Mouse (Mus musculus): ENCODE results near the gene Lrrfip1. TPM values are rescaled to one million over a fixed set of nuclear protein-coding genes. Genes with fewer than 3 reads are reported as not detected.

The Lrrfip1 gene
- polyA plus RNA-seq, 1 experiment from 2014 or later, result 30.0 TPM

DNA sequence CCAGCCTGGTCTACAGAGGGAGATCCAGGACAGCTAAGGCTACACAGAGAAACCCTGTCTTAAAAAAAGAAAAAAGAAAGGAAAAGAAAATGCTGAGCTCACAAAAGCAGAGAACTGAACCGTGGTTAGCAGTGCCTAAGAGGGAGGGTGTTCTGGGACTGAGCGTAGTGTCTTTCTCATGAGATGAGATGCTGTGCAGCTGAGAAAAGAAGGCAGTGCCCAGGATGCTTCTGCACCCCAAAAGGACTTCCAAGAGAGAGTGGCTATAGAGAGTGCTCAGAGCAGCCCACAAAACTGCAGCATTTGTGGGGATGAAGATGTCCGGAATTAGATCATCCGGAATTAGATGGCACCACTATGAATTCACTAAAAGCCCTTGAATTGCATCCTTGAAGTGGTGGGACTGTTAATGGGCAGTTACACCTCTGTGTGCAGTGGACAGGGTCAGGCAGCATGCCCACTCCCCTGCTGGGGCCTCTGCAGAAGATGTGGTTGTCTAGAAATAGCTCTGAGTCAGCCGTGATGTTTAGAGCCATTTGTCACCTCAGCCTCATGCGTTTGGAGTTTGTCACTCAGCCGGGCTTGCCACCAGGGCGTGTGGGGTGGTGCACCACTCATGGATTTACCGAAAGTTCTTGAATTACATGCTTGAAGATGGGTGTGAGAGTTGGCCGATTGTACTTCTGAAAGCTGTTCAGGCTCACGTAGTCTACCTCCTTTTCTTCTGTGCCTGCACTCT is 23.8 kb downstream of the Lrrfip1 start:
- no peaks in the 10 kb centered on the region for H3K36me3 ChIP-seq (replicated peaks; ENCODE audit: control insufficient read depth, insufficient read depth, low read depth, low read length)
- 89% methylated on average over 11 of the region's 11 CpGs for WGBS
- no peaks in the 10 kb centered on the region for H3K4me1 ChIP-seq (ENCODE audit: control insufficient read depth, insufficient read depth, low read length)
- H3K9ac ChIP-seq (replicated peaks; ENCODE audit: low read length), result no peak overlapping the region
- H3K4me2 ChIP-seq (ENCODE audit: low read depth, low read length), result no peak overlapping the region
- ATAC-seq (replicated peaks; ENCODE audit: insufficient number of reproducible peaks, low FRiP score, low TSS enrichment, low read depth) (no peak), DNase-seq (ENCODE audit: low spot score) (no peak)
- H3K27me3 ChIP-seq (ENCODE audit: control insufficient read depth, insufficient read depth, low read length), result no peaks in the 10 kb centered on the region
- no peak overlapping the region for H3K27ac ChIP-seq (replicated peaks; ENCODE audit: low read depth, low read length)
- no peaks in the 10 kb centered on the region; the same call in 1 of the 2 replicates for H3K9me3 ChIP-seq (replicated peaks; ENCODE audit: control insufficient read depth, low read length)
- no peak overlapping the region for H3K4me3 ChIP-seq (ENCODE audit: low read depth, low read length)

DNA sequence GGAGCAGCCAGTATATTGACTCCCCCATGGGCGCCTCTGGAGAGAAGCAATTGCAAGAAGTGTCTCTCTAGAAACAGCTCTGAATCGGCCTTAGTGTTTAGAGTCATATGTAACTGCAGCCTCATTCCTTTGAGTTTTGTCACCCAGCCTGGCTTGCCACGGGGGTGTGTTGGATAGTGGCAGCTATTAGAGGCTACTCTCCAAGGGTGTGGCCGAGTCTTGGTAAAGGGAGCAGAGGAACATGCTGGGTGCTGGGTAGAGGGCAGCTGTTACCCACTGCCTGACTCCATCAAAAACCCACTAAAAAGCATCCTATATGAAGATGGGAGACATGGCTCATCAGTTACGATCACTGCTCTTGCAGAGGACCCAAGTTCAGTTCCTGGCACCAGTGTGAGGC is 24.7 kb downstream of the Lrrfip1 start:
- WGBS, result 75% methylated on average over 5 of the region's 5 CpGs
- Histone ChIP-seq H3K36me3 (replicated peaks; ENCODE audit: control insufficient read depth, insufficient read depth, low read depth, low read length) (no peaks in the 10 kb centered on the region), H3K27ac (replicated peaks; ENCODE audit: low read depth, low read length) (no peak overlapping the region), H3K27me3 (ENCODE audit: control insufficient read depth, insufficient read depth, low read length) (no peaks in the 10 kb centered on the region), H3K4me3 (ENCODE audit: low read depth, low read length) (no peak overlapping the region), H3K9ac (replicated peaks; ENCODE audit: low read length) (no peak overlapping the region), H3K4me1 (ENCODE audit: control insufficient read depth, insufficient read depth, low read length) (no peaks in the 10 kb centered on the region), H3K4me2 (ENCODE audit: low read depth, low read length) (no peak overlapping the region), H3K9me3 (replicated peaks; ENCODE audit: control insufficient read depth, low read length) (no peaks in the 10 kb centered on the region; the same call in 1 of the 2 replicates)
- ATAC-seq (replicated peaks; ENCODE audit: insufficient number of reproducible peaks, low FRiP score, low TSS enrichment, low read depth) (no peak), DNase-seq (ENCODE audit: low spot score) (no peak)

DNA sequence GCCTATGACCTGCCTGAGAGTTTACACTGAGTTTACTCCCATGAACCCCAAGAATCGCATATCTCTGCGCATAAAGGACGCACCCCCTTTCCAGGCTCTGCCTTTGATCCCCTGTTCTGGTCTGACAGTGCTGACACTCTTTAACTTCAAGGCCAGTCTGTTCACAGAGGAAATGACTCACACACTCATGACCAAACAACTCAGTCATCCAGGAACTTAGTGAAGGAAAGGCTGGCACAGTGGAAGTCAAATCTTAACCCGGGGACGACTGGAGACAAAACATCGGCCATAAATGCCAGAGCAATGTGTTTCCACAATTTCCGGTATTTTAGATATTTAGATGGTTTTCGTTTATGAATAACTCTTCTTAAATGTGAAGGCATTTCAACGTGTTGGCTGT is 25.4 kb downstream of the Lrrfip1 start:
- ATAC-seq (replicated peaks; ENCODE audit: insufficient number of reproducible peaks, low FRiP score, low TSS enrichment, low read depth) (no peak), DNase-seq (ENCODE audit: low spot score) (no peak)
- H3K9ac ChIP-seq (replicated peaks; ENCODE audit: low read length), result no peak overlapping the region
- H3K4me2 ChIP-seq (ENCODE audit: low read depth, low read length), result no peak overlapping the region
- no peak overlapping the region for H3K27ac ChIP-seq (replicated peaks; ENCODE audit: low read depth, low read length)
- no peaks in the 10 kb centered on the region; the same call in 1 of the 2 replicates for H3K9me3 ChIP-seq (replicated peaks; ENCODE audit: control insufficient read depth, low read length)
- H3K4me1 ChIP-seq (ENCODE audit: control insufficient read depth, insufficient read depth, low read length), result no peaks in the 10 kb centered on the region
- H3K4me3 ChIP-seq (ENCODE audit: low read depth, low read length), result no peak overlapping the region
- no peaks in the 10 kb centered on the region for H3K36me3 ChIP-seq (replicated peaks; ENCODE audit: control insufficient read depth, insufficient read depth, low read depth, low read length)
- WGBS, result 88% methylated on average over 9 of the region's 9 CpGs
- H3K27me3 ChIP-seq (ENCODE audit: control insufficient read depth, insufficient read depth, low read length), result no peaks in the 10 kb centered on the region

DNA sequence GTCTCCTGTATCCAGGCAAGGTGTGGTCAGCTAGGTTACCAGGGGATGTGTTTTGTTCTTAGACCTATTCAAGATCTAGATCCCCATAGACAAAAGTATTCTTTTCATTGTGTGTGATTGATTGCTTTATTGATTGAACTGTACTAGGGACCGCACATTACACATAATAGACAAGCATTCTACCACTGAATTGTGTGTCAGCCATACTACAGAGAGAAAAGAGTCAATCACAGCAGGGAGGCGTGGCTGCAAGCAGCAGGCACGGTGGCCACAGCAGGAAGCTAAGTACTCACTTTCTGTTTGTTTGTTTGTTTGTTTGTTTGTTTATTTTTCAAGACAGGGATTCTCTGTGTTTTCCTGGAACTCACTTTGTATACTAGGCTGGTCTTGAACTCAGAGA is 25.9 kb downstream of the Lrrfip1 start:
- no peak for ATAC-seq (replicated peaks; ENCODE audit: insufficient number of reproducible peaks, low FRiP score, low TSS enrichment, low read depth)
- no peak overlapping the region for H3K4me2 ChIP-seq (ENCODE audit: low read depth, low read length)
- DNase-seq (ENCODE audit: low spot score), result no peak
- no peaks in the 10 kb centered on the region for H3K36me3 ChIP-seq (replicated peaks; ENCODE audit: control insufficient read depth, insufficient read depth, low read depth, low read length)
- no peaks in the 10 kb centered on the region for H3K4me1 ChIP-seq (ENCODE audit: control insufficient read depth, insufficient read depth, low read length)
- H3K27me3 ChIP-seq (ENCODE audit: control insufficient read depth, insufficient read depth, low read length), result no peaks in the 10 kb centered on the region
- no peak overlapping the region for H3K27ac ChIP-seq (replicated peaks; ENCODE audit: low read depth, low read length)
- no peak overlapping the region for H3K4me3 ChIP-seq (ENCODE audit: low read depth, low read length)
- no peak overlapping the region for H3K9ac ChIP-seq (replicated peaks; ENCODE audit: low read length)
- no peaks in the 10 kb centered on the region; the same call in 1 of the 2 replicates for H3K9me3 ChIP-seq (replicated peaks; ENCODE audit: control insufficient read depth, low read length)
- 77% methylated on average over 3 of the region's 3 CpGs for WGBS

DNA sequence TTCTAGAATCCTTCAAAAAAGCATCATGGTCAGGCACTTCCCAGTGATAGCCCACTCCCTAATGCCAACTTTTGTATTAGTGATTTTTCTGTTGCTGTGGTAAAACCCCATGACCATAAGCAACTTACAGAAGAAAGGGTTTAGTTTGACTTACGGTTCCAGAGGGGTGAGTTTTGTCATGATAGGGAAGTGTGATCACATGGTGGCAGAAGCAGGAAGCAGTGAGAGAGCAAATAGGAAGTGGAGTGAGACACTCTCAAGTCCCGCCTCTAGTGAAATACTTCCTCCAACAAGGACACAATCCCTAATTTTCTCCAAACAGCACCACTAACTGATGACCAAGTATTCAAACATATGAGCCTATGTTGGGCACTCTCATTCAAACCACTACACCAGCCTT is 28.4 kb downstream of the Lrrfip1 start:
- WGBS, result 90% methylated on average over 2 of the region's 2 CpGs
- H3K4me1 ChIP-seq (ENCODE audit: control insufficient read depth, insufficient read depth, low read length), result no peaks in the 10 kb centered on the region

DNA sequence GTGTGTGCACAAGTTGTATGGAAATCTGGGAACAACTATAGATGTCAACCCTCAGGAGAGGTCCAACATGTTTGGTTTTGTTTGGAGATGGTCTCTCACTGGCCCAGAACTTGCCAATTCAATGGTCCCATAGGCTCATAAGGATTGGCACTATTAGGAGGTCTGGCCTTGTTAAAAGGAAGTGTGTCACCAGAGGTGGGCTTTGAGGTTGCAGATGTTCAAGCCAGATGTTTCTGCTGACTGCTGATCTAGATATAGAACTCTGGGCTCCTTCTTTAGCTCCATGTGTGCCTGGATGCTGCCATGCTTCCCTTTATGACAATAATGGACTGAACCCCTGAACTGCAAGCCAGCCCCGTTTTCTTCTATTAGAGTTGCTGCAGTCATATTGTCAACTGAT is 31.8 kb downstream of the Lrrfip1 start:
- H3K4me1 ChIP-seq (ENCODE audit: control insufficient read depth, insufficient read depth, low read length), result no peaks in the 10 kb centered on the region
- H3K4me3 ChIP-seq (ENCODE audit: low read depth, low read length), result no peak overlapping the region
- ATAC-seq (replicated peaks; ENCODE audit: insufficient number of reproducible peaks, low FRiP score, low TSS enrichment, low read depth) (no peak), DNase-seq (ENCODE audit: low spot score) (no peak)
- H3K27me3 ChIP-seq (ENCODE audit: control insufficient read depth, insufficient read depth, low read length), result no peaks in the 10 kb centered on the region
- no peaks in the 10 kb centered on the region; the same call in 1 of the 2 replicates for H3K9me3 ChIP-seq (replicated peaks; ENCODE audit: control insufficient read depth, low read length)
- no peak overlapping the region for H3K27ac ChIP-seq (replicated peaks; ENCODE audit: low read depth, low read length)
- H3K9ac ChIP-seq (replicated peaks; ENCODE audit: low read length), result no peak overlapping the region
- no peaks in the 10 kb centered on the region for H3K36me3 ChIP-seq (replicated peaks; ENCODE audit: control insufficient read depth, insufficient read depth, low read depth, low read length)
- WGBS, result 93% methylated on average over 1 of the region's 1 CpGs
- no peak overlapping the region for H3K4me2 ChIP-seq (ENCODE audit: low read depth, low read length)

More for the DNA sequence above, 28.4 kb downstream of the Lrrfip1 start:
- Histone ChIP-seq H3K27me3 (ENCODE audit: control insufficient read depth, insufficient read depth, low read length) (no peaks in the 10 kb centered on the region), H3K9me3 (replicated peaks; ENCODE audit: control insufficient read depth, low read length) (no peaks in the 10 kb centered on the region; the same call in 1 of the 2 replicates), H3K4me2 (ENCODE audit: low read depth, low read length) (no peak overlapping the region), H3K4me3 (ENCODE audit: low read depth, low read length) (no peak overlapping the region), H3K27ac (replicated peaks; ENCODE audit: low read depth, low read length) (no peak overlapping the region), H3K36me3 (replicated peaks; ENCODE audit: control insufficient read depth, insufficient read depth, low read depth, low read length) (no peaks in the 10 kb centered on the region), H3K9ac (replicated peaks; ENCODE audit: low read length) (no peak overlapping the region)
- ATAC-seq (replicated peaks; ENCODE audit: insufficient number of reproducible peaks, low FRiP score, low TSS enrichment, low read depth), result no peak
- DNase-seq (ENCODE audit: low spot score), result no peak

DNA sequence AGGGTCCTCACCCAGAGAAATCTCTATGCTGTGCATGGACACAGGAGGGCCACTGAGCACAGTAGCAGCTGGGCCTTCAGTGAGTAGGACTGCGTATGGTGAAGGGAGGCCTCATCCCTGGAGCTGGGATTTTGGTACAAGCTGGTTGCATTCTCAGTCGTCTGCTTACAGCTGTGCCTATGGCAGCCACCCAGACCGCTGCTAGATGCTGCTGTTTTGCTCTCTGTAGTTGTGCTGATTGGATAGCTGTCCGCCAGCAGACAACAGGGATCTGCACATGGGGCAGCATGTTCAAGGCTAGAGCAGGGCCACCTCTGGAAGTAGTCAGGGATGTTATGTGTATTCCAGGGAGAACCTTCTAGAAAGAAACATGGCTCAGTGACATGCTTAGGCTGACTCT is 33.0 kb downstream of the Lrrfip1 start:
- DNase-seq (ENCODE audit: low spot score), result no peak
- H3K36me3 ChIP-seq (replicated peaks; ENCODE audit: control insufficient read depth, insufficient read depth, low read depth, low read length), result no peaks in the 10 kb centered on the region
- no peak overlapping the region for H3K4me3 ChIP-seq (ENCODE audit: low read depth, low read length)
- no peak for ATAC-seq (replicated peaks; ENCODE audit: insufficient number of reproducible peaks, low FRiP score, low TSS enrichment, low read depth)
- no peaks in the 10 kb centered on the region for H3K9me3 ChIP-seq (replicated peaks; ENCODE audit: control insufficient read depth, low read length)
- H3K27ac ChIP-seq (replicated peaks; ENCODE audit: low read depth, low read length), result no peak overlapping the region
- 77% methylated on average over 4 of the region's 4 CpGs for WGBS
- H3K9ac ChIP-seq (replicated peaks; ENCODE audit: low read length), result no peak overlapping the region
- no peak overlapping the region for H3K4me2 ChIP-seq (ENCODE audit: low read depth, low read length)
- no peaks in the 10 kb centered on the region for H3K4me1 ChIP-seq (ENCODE audit: control insufficient read depth, insufficient read depth, low read length)
- H3K27me3 ChIP-seq (ENCODE audit: control insufficient read depth, insufficient read depth, low read length), result no peaks in the 10 kb centered on the region

DNA sequence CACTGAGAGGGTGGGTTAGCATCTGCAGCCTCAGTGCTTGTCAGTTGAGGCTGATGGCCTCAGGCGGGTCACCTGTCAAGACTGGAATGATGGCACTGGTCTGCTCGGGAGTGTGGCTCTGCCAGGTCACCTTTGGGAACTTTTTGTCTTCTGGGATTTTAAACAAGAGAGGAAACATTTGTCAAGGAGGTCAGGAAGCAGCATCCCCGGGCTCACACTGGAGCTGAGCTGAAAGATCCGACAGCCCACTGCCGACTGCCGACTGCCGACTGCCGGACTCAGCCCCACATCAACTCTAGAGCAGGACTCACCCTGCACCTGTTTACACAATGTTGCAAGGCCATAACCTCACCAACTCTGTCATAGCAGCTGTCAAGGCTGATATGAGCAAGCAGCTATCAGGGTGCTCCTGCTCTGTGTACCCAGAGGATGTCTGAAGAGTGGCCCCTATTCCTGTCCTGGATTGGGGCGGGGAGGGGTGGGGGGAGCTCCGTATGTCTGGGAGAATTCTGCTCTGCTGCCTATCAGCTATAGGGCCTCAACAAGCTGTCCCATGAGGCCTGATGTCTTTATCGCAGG is 33.9 kb downstream of the Lrrfip1 start:
- Histone ChIP-seq H3K36me3 (replicated peaks; ENCODE audit: control insufficient read depth, insufficient read depth, low read depth, low read length) (no peaks in the 10 kb centered on the region), H3K9me3 (replicated peaks; ENCODE audit: control insufficient read depth, low read length) (no peaks in the 10 kb centered on the region), H3K4me2 (ENCODE audit: low read depth, low read length) (no peak overlapping the region), H3K27ac (replicated peaks; ENCODE audit: low read depth, low read length) (no peak overlapping the region), H3K4me1 (ENCODE audit: control insufficient read depth, insufficient read depth, low read length) (no peaks in the 10 kb centered on the region), H3K27me3 (ENCODE audit: control insufficient read depth, insufficient read depth, low read length) (no peaks in the 10 kb centered on the region), H3K4me3 (ENCODE audit: low read depth, low read length) (no peak overlapping the region), H3K9ac (replicated peaks; ENCODE audit: low read length) (no peak overlapping the region)
- WGBS, result 68% methylated on average over 11 of the region's 11 CpGs
- DNase-seq (ENCODE audit: low spot score) (no peak), ATAC-seq (replicated peaks; ENCODE audit: insufficient number of reproducible peaks, low FRiP score, low TSS enrichment, low read depth) (no peak)

All from embryonic facial prominence, embryonic 11.5 days (tissue).